Mouse (Mus musculus) heart, embryonic 14.5 days (tissue): ENCODE measurements around the gene Igfbp4. TPM values are rescaled to one million over a fixed set of nuclear protein-coding genes. Genes with fewer than 3 reads are reported as not detected.

Experiments used
- ATAC-seq: fragments of 200-750 bp; cut with Nextera tagmentation; 2 replicates; pipeline ENCODE4 v1.8.0; 2017; ENCODE audit warnings: low read depth, moderate TSS enrichment; ENCODE audit not compliant: insufficient number of reproducible peaks, insufficient read depth, low FRiP score
- H3K27ac ChIP-seq, 2 experiments: fragments of 200-500 bp in 1 of 2; fragments of 300-500 bp in 1 of 2; sonication (generic) in 1 of 2; replicated peaks in 1 of 2; 2 replicates each; pipeline ENCODE4 v1.5.1; 2012 to 2014; ENCODE audit warnings: low read depth in 2 of 2, low read length in 2 of 2, control low read depth in 1 of 2, mild to moderate bottlenecking in 1 of 2, mixed read lengths in 1 of 2; ENCODE audit not compliant: control insufficient read depth in 1 of 2, insufficient read depth in 1 of 2
- H3K27me3 ChIP-seq: fragments of 300-500 bp; sonication (generic); 2 replicates; pipeline ENCODE4 v1.6.1; 2014; ENCODE audit warnings: mild to moderate bottlenecking, low read length, control low read depth; ENCODE audit not compliant: control insufficient read depth, insufficient read depth
- H3K36me3 ChIP-seq: fragments of 300-500 bp; sonication (generic); 2 replicates; pipeline ENCODE4 v1.6.1; 2014; ENCODE audit warnings: mild to moderate bottlenecking, control low read depth, low read length, mixed read lengths; ENCODE audit not compliant: control insufficient read depth, insufficient read depth
- H3K4me1 ChIP-seq, 2 experiments: fragments of 200-500 bp in 1 of 2; fragments of 300-500 bp in 1 of 2; sonication (generic) in 1 of 2; 2 replicates each; pipeline ENCODE4 v1.6.1; 2012 to 2014; ENCODE audit warnings: low read length in 2 of 2, control low read depth in 1 of 2, mixed read lengths in 1 of 2; ENCODE audit not compliant: control insufficient read depth in 2 of 2, insufficient read depth in 2 of 2
- H3K4me2 ChIP-seq: fragments of 300-500 bp; sonication (generic); 2 replicates; pipeline ENCODE4 v1.6.1; 2014; ENCODE audit warnings: mild to moderate bottlenecking, low read length
- H3K4me3 ChIP-seq, 2 experiments: fragments of 200-500 bp in 1 of 2; fragments of 300-500 bp in 1 of 2; sonication (generic) in 1 of 2; 2 replicates each; pipeline ENCODE4 v1.5.1; 2012 to 2014; ENCODE audit warnings: low read length in 2 of 2, mild to moderate bottlenecking in 2 of 2, control low read depth in 1 of 2, low read depth in 1 of 2, moderate library complexity in 1 of 2; ENCODE audit not compliant: control insufficient read depth in 1 of 2, insufficient read depth in 1 of 2
- H3K9ac ChIP-seq: fragments of 300-500 bp; sonication (generic); 2 replicates; pipeline ENCODE4 v1.6.1; 2014; ENCODE audit warnings: mild to moderate bottlenecking, low read length
- H3K9me3 ChIP-seq: fragments of 300-500 bp; sonication (generic); 2 replicates; pipeline ENCODE4 v1.6.1; 2016; ENCODE audit warnings: low read length, control low read depth; ENCODE audit not compliant: control insufficient read depth
- WGBS: fragments of 180-500 bp; shearing (Covaris S2); extraction: QIAGEN DNeasy Blood & Tissue Kit; methylation state at CpG from one replicate; pipeline ENCODE4 v1.1.7; 2014; 5-methylcytosine and 5-hydroxymethylcytosine counted together
- polyA plus RNA-seq: library from polyadenylated mRNA; unstranded; fragments of >200 nt; fragmentation: Nextera tagmentation; extraction: Ambion mirVana; gene quantifications from 2 replicates; pipeline ENCODE4 v1.2.1, GENCODE M21; 2014

The Igfbp4 gene
- polyA plus RNA-seq, 1 experiment from 2014 or later: 373 TPM

DNA sequence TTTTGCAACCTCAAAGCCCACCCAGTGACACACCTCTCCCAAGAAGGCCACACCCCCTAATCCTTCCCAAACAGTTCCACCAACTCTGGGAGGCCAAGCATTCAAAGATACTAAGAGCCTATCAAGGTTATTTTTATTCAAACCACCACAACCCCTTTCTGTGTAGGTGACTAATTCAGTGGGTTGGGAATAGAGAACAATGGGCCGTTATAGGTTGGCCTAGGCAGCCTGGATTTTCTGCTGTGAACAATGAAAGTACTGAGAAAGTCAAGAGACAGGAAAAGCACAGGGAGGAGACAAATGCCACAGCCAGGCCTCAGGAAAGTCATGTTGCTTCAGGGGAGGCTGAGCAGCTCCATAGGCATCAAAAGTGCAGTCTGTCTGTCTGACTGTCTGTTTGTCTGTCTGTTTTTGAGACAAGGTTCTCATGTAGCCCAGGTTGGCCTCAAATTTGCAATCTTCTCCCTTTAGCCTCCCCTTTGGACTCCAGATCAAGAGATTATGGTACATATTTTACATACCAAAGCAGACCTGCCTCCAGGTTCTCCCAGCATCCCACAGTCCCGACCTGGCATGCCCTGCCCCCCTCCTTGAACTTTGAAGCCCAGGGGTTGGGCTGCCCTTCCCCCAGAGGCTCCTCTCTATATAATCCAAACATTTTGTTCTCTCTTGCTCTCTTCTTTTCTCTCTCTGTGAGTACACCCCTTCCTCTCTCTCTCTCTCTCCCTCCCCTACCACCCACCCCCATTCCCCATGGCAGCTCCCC, 54.0 kb downstream of the Igfbp4 start:
- 33% methylated on average over 2 of the region's 2 CpGs for WGBS
- H3K27ac ChIP-seq: no peak overlapping the region

DNA sequence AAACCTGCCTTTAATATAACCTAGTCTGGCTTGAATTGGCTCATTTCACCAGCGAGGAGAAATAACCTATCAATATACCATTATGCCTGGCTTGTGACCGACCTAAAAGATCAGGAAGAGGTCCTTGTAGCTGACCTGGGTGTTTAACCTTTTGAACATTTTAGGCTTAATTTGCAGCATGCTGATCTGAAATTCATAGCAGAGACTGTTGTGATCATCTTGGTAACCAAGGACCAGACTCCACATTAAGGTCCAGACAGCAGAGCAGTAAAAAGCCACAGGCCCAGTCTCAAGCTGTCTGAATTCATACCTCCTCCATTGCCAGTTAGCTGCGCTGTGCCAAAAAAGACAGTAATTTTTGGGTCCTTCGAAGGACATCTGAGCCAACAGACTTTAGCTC, 54.7 kb downstream of the Igfbp4 start:
- Histone ChIP-seq H3K36me3 (no peaks in the 10 kb centered on the region), H3K27me3 (no peaks in the 10 kb centered on the region), H3K4me3 (no peak overlapping the region), H3K9ac (no peak overlapping the region), H3K4me1 (peaks cover 4 to 5% of the 10 kb centered on the region in 2 experiments; a peak in 2 of 4 replicates), H3K27ac (no peak overlapping the region), H3K4me2 (no peak overlapping the region), H3K9me3 (no peaks in the 10 kb centered on the region)
- no peak for ATAC-seq
- 82% methylated on average over 4 of the region's 4 CpGs for WGBS

More for the DNA sequence above, 54.0 kb downstream of the Igfbp4 start:
- no peaks in the 10 kb centered on the region for H3K36me3 ChIP-seq
- H3K4me1 ChIP-seq: peaks cover 4 to 5% of the 10 kb centered on the region in 2 experiments; a peak in 2 of 4 replicates
- H3K4me2 ChIP-seq: no peak overlapping the region
- no peaks in the 10 kb centered on the region for H3K9me3 ChIP-seq
- no peak overlapping the region for H3K9ac ChIP-seq
- no peaks in the 10 kb centered on the region for H3K27me3 ChIP-seq
- H3K4me3 ChIP-seq: no peak overlapping the region
- ATAC-seq: no peak

DNA sequence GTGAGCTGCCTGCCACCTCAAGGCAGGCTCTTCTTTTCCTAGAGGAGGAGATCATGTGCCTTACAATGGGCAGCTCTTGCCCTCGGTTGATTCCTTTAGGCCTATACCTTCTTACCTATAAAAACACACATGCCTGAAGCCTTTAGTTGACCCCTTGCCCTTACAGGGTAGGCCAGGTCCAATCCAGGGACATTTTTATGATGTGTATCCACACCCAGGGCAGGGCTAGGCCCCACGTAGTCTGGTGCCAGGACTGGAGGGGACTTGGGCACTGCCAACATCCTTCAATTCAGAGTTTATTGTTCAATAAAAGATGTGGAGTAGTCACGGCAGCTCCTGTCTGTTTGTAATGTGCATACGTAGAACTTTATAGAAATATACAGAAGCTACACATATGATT, 55.4 kb downstream of the Igfbp4 start:
- H3K27me3 ChIP-seq: no peaks in the 10 kb centered on the region
- ATAC-seq: no peak
- H3K27ac ChIP-seq: no peak overlapping the region
- H3K4me3 ChIP-seq: no peak overlapping the region
- no peak overlapping the region for H3K4me2 ChIP-seq
- H3K9me3 ChIP-seq: no peaks in the 10 kb centered on the region
- WGBS: 91% methylated on average over 4 of the region's 4 CpGs
- peaks cover 4 to 5% of the 10 kb centered on the region in 2 experiments; a peak in 2 of 4 replicates for H3K4me1 ChIP-seq
- H3K9ac ChIP-seq: no peak overlapping the region
- no peaks in the 10 kb centered on the region for H3K36me3 ChIP-seq

DNA sequence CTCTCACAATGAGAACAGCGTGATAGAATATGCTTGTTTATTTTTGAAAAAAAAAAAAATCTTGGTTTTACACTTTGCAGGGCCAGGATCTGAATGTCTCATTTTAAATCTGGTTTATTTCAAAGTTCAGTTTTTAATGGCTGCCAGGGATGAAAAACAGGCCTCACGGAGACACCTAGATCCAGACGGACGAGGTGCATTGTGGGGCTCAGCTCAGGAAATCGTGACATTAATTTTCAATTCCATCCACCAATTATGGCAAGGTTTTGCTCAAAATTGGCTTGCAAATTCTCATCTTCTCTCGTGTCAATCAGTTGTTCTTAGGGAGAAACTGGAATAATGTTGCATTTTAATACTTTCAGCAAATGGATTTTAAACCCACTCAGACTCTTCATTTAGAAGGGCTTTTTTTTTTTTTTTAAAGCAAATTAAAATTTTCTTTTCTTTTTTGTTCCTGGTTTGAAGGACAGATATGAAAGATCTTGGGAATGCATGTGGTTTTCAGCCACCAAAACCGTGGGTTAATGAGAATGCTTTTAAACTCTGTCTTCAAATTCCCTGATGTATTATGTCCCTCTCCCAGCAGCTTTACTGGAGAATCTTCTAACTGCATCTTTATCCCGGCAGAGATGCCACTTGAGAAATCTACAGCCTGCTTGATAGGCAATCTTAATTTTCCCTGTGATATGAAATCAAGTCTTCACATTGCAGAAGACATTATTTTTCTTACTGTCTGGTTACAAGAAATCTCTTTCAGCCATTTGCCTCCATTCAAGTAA, 56.1 kb downstream of the Igfbp4 start:
- Histone ChIP-seq H3K4me1 (peaks cover 5 to 9% of the 10 kb centered on the region in 2 experiments; a peak in 2 of 4 replicates), H3K4me3 (no peak overlapping the region), H3K9ac (no peak overlapping the region), H3K27ac (no peak overlapping the region), H3K36me3 (no peaks in the 10 kb centered on the region), H3K27me3 (no peaks in the 10 kb centered on the region), H3K4me2 (no peak overlapping the region), H3K9me3 (no peaks in the 10 kb centered on the region)
- ATAC-seq: no peak
- 80% methylated on average over 8 of the region's 8 CpGs for WGBS

DNA sequence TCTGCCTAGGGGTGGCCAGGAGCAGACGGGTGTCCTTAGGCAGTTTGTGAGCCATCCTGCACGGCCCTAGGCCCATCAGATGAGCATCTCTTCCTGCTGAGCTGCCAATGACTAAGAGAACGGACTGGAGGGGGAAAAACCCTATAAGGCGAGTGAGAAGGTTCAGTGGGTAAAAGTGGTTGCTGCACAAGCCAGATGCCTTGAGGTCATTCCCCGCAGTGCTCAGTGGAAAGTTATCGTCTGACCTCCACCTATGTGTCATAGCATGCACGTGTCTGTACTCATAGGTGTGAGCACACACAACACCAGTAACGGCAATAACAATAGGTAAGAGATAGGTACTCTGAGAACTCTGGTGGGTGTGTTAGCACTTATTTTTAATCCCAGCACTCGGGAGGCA, 57.9 kb downstream of the Igfbp4 start:
- Histone ChIP-seq H3K27ac (no peak overlapping the region), H3K9ac (no peak overlapping the region), H3K36me3 (no peaks in the 10 kb centered on the region), H3K4me1 (peaks cover 5 to 9% of the 10 kb centered on the region in 2 experiments; a peak in 2 of 4 replicates), H3K9me3 (no peaks in the 10 kb centered on the region), H3K27me3 (no peaks in the 10 kb centered on the region), H3K4me2 (no peak overlapping the region), H3K4me3 (no peak overlapping the region)
- ATAC-seq: no peak
- 81% methylated on average over 9 of the region's 9 CpGs for WGBS

DNA sequence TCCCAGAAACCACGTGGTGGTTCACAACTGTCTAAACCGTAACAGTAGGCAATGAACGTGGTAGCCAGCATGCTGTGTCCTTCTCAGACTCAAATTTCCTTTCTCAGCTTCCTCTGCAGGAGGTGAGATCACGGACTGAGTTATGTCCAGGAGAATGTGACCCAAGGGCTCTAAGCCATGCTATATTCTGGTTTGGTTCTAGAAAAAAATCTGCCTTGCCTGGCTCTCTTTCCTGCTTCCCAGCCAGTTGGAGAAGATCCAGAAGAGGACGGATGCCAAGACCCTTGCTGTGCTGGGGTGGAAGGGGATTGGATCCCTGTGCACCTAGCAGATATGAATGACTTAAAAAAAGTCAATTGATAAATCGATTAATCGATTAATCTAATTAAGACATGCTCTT, 58.5 kb downstream of the Igfbp4 start:
- no peak overlapping the region for H3K27ac ChIP-seq
- no peaks in the 10 kb centered on the region for H3K36me3 ChIP-seq
- WGBS: 68% methylated on average over 7 of the region's 7 CpGs
- H3K9me3 ChIP-seq: no peaks in the 10 kb centered on the region
- H3K4me1 ChIP-seq: peaks cover 5 to 9% of the 10 kb centered on the region in 2 experiments; a peak in 2 of 4 replicates
- ATAC-seq: no peak
- no peaks in the 10 kb centered on the region for H3K27me3 ChIP-seq
- H3K9ac ChIP-seq: no peak overlapping the region
- no peak overlapping the region for H3K4me2 ChIP-seq
- no peak overlapping the region for H3K4me3 ChIP-seq

DNA sequence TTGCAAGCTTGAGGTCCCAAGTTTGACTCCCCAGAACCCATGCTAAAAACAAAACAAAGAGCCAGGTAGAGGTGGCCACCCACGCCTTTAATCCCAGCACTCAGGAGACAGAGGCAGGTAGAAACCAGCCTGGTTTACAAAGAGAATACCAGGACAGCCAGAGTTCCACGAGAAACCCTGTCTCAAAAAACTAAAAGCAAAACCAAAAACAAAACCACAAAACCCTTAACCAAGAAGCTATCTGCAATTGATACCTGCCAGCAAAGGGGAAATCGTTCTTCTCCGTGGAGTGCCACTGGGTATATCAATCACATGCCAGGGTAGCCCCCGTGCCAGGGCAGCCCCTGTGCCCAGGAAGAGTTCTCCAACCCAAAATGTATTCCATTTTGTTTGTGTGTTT, 59.2 kb downstream of the Igfbp4 start:
- Histone ChIP-seq H3K27me3 (no peaks in the 10 kb centered on the region), H3K4me2 (no peak overlapping the region), H3K4me3 (no peak overlapping the region), H3K27ac (no peak overlapping the region), H3K4me1 (peaks cover 5 to 9% of the 10 kb centered on the region in 2 experiments; a peak in 2 of 4 replicates), H3K36me3 (no peaks in the 10 kb centered on the region), H3K9me3 (no peaks in the 10 kb centered on the region), H3K9ac (no peak overlapping the region)
- no peak for ATAC-seq
- WGBS: 83% methylated on average over 5 of the region's 5 CpGs
